7 mouse cellular contexts compared by ENCODE assay signal in genomic region chr11:96034596-96035052, GRCm38 (mm10). TPM values are rescaled to one million over a fixed set of nuclear protein-coding genes. Genes with fewer than 3 reads are reported as not detected.
DNase-seq lines count a peak whose midpoint lies in the region; ATAC-seq lines count a peak whose summit lies in the region.

Snf8 (plus strand) TSS chr11:96034885.

- H3K36me3 ChIP-seq in embryonic facial prominence, embryonic 10.5 days (replicated peaks): peaks cover 17% of the 10 kb centered on the region
- peaks cover 14% of the 10 kb centered on the region for H3K36me3 ChIP-seq in limb, embryonic 10.5 days
- H3K36me3 ChIP-seq in midbrain, embryonic 13.5 days: peaks cover 20% of the 10 kb centered on the region

- H3K4me2 ChIP-seq in midbrain, embryonic 13.5 days (replicated peaks): peak within 1 kb of the TSS; percentile 96

- ATAC-seq in granulocyte monocyte progenitor cell, adult 5-6 weeks (replicated peaks; ENCODE audit: poor library complexity, severe bottlenecking): peak; percentile 97
- ATAC-seq in midbrain, embryonic 13.5 days: peak; percentile 83

- peak within 1 kb of the TSS; percentile 92 for H3K4me3 ChIP-seq in embryonic facial prominence, embryonic 10.5 days
- peak within 1 kb of the TSS; percentile 80 for H3K4me3 ChIP-seq in limb, embryonic 10.5 days
- H3K4me3 ChIP-seq in midbrain, embryonic 13.5 days (replicated peaks): peak within 1 kb of the TSS; percentile 77

- H3K9ac ChIP-seq in midbrain, embryonic 13.5 days (replicated peaks): peak within 1 kb of the TSS; percentile 85

- no peaks in the 10 kb centered on the region; the same call in 1 of the 2 replicates for H3K27me3 ChIP-seq in embryonic facial prominence, embryonic 10.5 days (replicated peaks; ENCODE audit: low read depth, poor library complexity, severe bottlenecking)
- no peaks in the 10 kb centered on the region for H3K27me3 ChIP-seq in limb, embryonic 10.5 days (ENCODE audit: low read depth, poor library complexity, severe bottlenecking)
- no peaks in the 10 kb centered on the region for H3K27me3 ChIP-seq in midbrain, embryonic 13.5 days

- under 1% methylated on average over 29 of the region's 29 CpGs for WGBS in embryonic facial prominence, embryonic 10.5 days
- under 1% methylated on average over 29 of the region's 29 CpGs for WGBS in limb, embryonic 10.5 days
- under 1% methylated on average over 29 of the region's 29 CpGs for WGBS in midbrain, embryonic 13.5 days

- H3K27ac ChIP-seq in embryonic facial prominence, embryonic 10.5 days (replicated peaks): peak within 1 kb of the TSS; percentile 82
- peak within 1 kb of the TSS; percentile 85 for H3K27ac ChIP-seq in limb, embryonic 10.5 days
- peak within 1 kb of the TSS; percentile 53 for H3K27ac ChIP-seq in midbrain, embryonic 13.5 days

- peaks cover 14% of the 10 kb centered on the region for H3K4me1 ChIP-seq in embryonic facial prominence, embryonic 10.5 days
- peaks cover 9% of the 10 kb centered on the region for H3K4me1 ChIP-seq in limb, embryonic 10.5 days
- peaks cover 25% of the 10 kb centered on the region for H3K4me1 ChIP-seq in midbrain, embryonic 13.5 days (replicated peaks)

- peak; percentile 98 for DNase-seq in adrenal gland, postnatal 10 days
- DNase-seq in embryonic facial prominence, embryonic 10.5 days (ENCODE audit: low spot score): peak; percentile 94
- peak; percentile 91 for DNase-seq in kidney, adult 11 months
- peak; percentile 99 for DNase-seq in limb, embryonic 10.5 days (ENCODE audit: low spot score)
- DNase-seq in spleen, adult 12 weeks (ENCODE audit: low spot score): peak; percentile 89

- no peaks in the 10 kb centered on the region for H3K9me3 ChIP-seq in embryonic facial prominence, embryonic 10.5 days
- H3K9me3 ChIP-seq in limb, embryonic 10.5 days (replicated peaks): no peaks in the 10 kb centered on the region
- no peaks in the 10 kb centered on the region for H3K9me3 ChIP-seq in midbrain, embryonic 13.5 days

RNA-seq across cellular contexts. Expression of gene Snf8, which starts in this region (rescaled TPM):
- 10 to 100 TPM; 68.5 to 72.3 TPM for total RNA-seq in adrenal gland, postnatal 10 days (2021)
- 106 and 107 TPM in 2 replicates for polyA plus RNA-seq in embryonic facial prominence, embryonic 10.5 days (2016; fragmentation: Nextera tagmentation; extraction: Ambion mirVana)
- 88.7 and 94.9 TPM in 2 replicates for total RNA-seq in granulocyte monocyte progenitor cell, adult 5-6 weeks (2014; fragmentation: Nextera tagmentation)
- 37.0 and 44.1 TPM in 2 replicates for total RNA-seq in granulocyte monocyte progenitor cell, adult 5-6 weeks (2017)
- 108 TPM in 2 replicates for polyA plus RNA-seq in limb, embryonic 10.5 days (2016; fragmentation: Nextera tagmentation; extraction: Ambion mirVana)
- polyA plus RNA-seq in midbrain, embryonic 13.5 days (2015; fragmentation: Nextera tagmentation; extraction: Ambion mirVana): 133 and 142 TPM in 2 replicates

Comparison
In these comparisons a context has a peak if more than half of its experiments do, and no peak if none do; other contexts are left out.
1. Peak in every context shown above with its lines: DNase-seq, ATAC-seq, H3K4me3 ChIP-seq and H3K27ac ChIP-seq.